Mouse (Mus musculus): ENCODE measurements at regions not wholly inside any gene's neighbourhood (a gene's known extent, or its start where the extent isn't known, plus 50 kb on each side); places are given as distances from the start of the nearest gene placed in this dataset.
A peak's percentile ranks its signal among the peaks of the same experiment; 100 is the strongest.

GRCm38 (mm10) chr9:84923966-84924365 is 388.6 kb upstream of the Gm11114 start:
- no peak for DNase-seq (ENCODE audit: low read depth)

- DNase-seq (ENCODE audit: low read depth), result no peak
Observed at GRCm38 (mm10) chr9:84936291-84937055, 376.1 kb upstream of the Gm11114 start.

- DNase-seq (ENCODE audit: low read depth), result peak; percentile 1
Observed at GRCm38 (mm10) chr9:84966558-84967154, 345.9 kb upstream of the Gm11114 start.

GRCm38 (mm10) chr9:84969975-84970608 is 342.5 kb upstream of the Gm11114 start:
- DNase-seq (ENCODE audit: low read depth), result no peak

GRCm38 (mm10) chr9:84977470-84977869 is 335.1 kb upstream of the Gm11114 start:
- no peak for DNase-seq (ENCODE audit: low read depth)

- DNase-seq (ENCODE audit: low read depth), result no peak
Observed at GRCm38 (mm10) chr9:85003414-85003813, 309.2 kb upstream of the Gm11114 start.

- DNase-seq (ENCODE audit: low read depth), result no peak
Observed at GRCm38 (mm10) chr9:85011361-85011760, 301.2 kb upstream of the Gm11114 start.

- no peak for DNase-seq (ENCODE audit: low read depth)
Observed at GRCm38 (mm10) chr9:85048112-85048978, 264.2 kb upstream of the Gm11114 start.

GRCm38 (mm10) chr9:85052526-85052925 is 260.0 kb upstream of the Gm11114 start:
- no peak for DNase-seq (ENCODE audit: low read depth)

- no peak for DNase-seq (ENCODE audit: low read depth)
Observed at GRCm38 (mm10) chr9:85079975-85080374, 232.6 kb upstream of the Gm11114 start.

GRCm38 (mm10) chr9:85088556-85089338 is 223.8 kb upstream of the Gm11114 start:
- no peak for DNase-seq (ENCODE audit: low read depth)

- DNase-seq (ENCODE audit: low read depth), result no peak
Observed at GRCm38 (mm10) chr9:85090297-85090696, 222.3 kb upstream of the Gm11114 start.

GRCm38 (mm10) chr9:85095234-85095633 is 217.3 kb upstream of the Gm11114 start:
- no peak for DNase-seq (ENCODE audit: low read depth)

- DNase-seq (ENCODE audit: low read depth), result no peak
Observed at GRCm38 (mm10) chr9:85096520-85096919, 216.1 kb upstream of the Gm11114 start.

GRCm38 (mm10) chr9:85112928-85113327 is 199.6 kb upstream of the Gm11114 start:
- DNase-seq (ENCODE audit: low read depth), result no peak

GRCm38 (mm10) chr9:85114234-85114633 is 198.3 kb upstream of the Gm11114 start:
- DNase-seq (ENCODE audit: low read depth), result no peak

- no peak for DNase-seq (ENCODE audit: low read depth)
Observed at GRCm38 (mm10) chr9:85120061-85120460, 192.5 kb upstream of the Gm11114 start.

GRCm38 (mm10) chr9:85121059-85121458 is 191.5 kb upstream of the Gm11114 start:
- DNase-seq (ENCODE audit: low read depth), result no peak

GRCm38 (mm10) chr9:85123706-85124105 is 188.9 kb upstream of the Gm11114 start:
- no peak for DNase-seq (ENCODE audit: low read depth)

- DNase-seq (ENCODE audit: low read depth), result no peak
Observed at GRCm38 (mm10) chr9:85125775-85126174, 186.8 kb upstream of the Gm11114 start.

GRCm38 (mm10) chr9:85126541-85126940 is 186.0 kb upstream of the Gm11114 start:
- DNase-seq (ENCODE audit: low read depth), result no peak

Measured in NIH3T3 (cell line).